Mouse (Mus musculus) heart, postnatal 36 days (tissue): ENCODE results near the gene Calcoco2. TPM values are rescaled to one million over a fixed set of nuclear protein-coding genes. Genes with fewer than 3 reads are reported as not detected.

Experiments
- DNase-seq, 2 experiments: peaks; one replicate each; pipeline ENCODE4 v3.0.0; 2021 to 2022
- intact Hi-C: fragments of 180-260 bp; cut with DNase I; formaldehyde crosslinking; loops from one replicate; pipeline ENCODE4 v1.15.1; 2025
- total RNA-seq, 2 experiments: library from RNA; stranded (reverse); gene quantifications; 2 replicates each; pipeline ENCODE4 v1.2.3; 2021

Calcoco2 gene
- total RNA-seq, 2 experiments from 2014 or later, result not detected

DNA sequence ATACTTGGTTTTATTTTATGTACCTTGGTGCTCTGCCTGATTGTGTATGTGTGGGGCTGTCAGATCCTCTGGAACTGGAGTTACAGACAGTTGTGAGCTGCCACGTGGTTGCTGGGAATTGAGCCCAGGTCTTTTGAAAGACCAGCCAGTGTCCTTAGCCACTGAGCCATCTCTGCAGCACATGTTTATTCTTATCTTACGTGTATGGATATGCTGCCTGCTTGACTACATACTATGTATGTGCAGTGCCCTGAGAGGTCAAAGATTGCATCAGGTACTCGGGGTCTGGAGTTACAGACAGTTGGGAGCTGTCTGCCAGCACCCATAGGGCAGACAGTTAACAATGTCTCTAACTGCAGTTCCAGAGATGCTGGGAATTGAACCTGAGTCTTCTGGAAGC is 29.1 kb downstream of the Calcoco2 start:
- DNase-seq, result no peak
- intact Hi-C loops, result no loop called here

DNA sequence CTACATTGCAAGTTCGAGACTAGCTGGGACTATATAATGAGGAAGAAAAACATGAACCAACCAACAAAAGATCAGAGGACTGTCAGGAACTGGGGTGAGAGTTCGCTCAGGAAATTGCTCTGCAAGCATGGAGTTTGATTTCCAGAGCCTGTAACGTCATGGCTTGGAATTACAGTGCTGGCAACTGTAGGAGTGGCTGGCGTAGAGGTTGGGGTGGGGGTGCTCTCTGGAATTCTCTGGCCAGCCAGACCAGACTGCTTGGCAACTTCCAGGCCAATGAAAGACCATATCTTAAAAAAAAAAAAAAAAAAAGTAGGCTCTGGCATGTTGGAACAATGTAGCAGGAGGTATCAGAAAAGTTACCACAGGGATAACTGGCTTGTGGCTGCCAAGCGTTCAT is 31.0 kb downstream of the Calcoco2 start:
- DNase-seq, result no peak
- intact Hi-C loops, result no loop called here

DNA sequence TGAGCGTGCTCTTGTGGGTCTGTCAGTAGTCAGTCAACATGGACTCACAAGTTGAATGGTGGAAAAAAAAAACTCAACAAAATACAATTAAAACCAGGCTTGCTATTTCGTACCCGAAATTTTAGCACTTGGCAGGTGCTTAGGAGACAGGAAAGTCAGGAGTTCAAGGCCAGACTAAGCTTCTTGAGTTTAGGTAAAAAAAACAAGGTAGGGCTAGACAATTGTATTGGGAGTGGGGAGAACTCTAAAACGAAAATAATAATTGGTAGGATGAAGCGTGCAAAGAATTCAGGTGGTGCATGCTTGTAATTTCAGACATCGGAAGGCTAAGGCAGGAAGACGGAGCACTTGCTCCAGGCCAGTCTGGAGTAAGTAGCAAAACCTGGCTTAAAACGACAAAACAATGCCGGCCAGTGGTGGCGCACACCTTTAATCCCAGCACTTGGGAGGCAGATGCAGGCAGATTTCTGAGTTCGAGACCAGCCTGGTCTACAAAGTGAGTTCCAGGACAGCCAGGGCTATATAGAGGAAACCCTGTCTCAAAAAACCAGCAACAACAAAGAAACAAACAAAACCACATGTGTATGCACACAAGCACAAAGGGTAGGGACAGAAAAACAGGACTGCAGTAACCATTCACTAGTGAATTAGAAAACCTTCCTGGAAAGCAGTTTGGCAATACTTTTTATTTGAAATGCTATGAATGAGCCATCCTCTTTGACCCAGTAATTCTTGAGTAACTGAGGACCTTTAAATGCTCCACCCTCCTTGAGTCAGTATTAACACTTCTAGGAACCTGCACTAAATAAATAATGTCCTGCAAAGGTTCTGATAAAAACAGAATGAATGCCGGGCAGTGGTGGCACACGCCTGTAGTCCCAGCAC is 35.3 kb downstream of the Calcoco2 start:
- intact Hi-C loops, result loop anchor here (5.0 kb wide), 1 partner anchor 44 kb away; the partner anchor contains the start of gene Snf8
- DNase-seq, result no peak

- intact Hi-C loops, result loop anchor here (1.0 to 5.0 kb wide), 2 partner anchors 10 to 43 kb away; partner anchors contain the start of genes Snf8 and Ube2z
- DNase-seq, result peak; percentile 97
Observed at GRCm38 (mm10) chr11:96075509-96076220, 36.1 kb downstream of the Calcoco2 start, which contains the start of gene Atp5g1. Atp5g1 (minus strand) TSS chr11:96075670.

DNA sequence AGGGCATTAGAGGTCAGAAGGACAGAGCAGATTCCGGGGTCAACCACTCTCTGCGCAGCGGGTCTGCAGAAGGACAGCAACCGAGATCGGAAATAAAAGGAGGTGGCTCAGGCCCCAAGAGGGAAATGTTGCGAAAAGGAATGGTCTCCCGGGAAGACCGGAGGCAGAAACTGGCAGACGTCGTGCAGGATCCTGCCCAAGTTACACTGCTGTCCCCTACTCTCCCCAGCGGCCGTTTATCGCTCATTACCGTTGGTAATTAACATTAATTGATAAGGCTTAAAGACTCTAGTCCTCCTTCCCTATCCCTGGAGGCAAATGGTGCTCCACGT is 36.6 kb downstream of the Calcoco2 start:
- DNase-seq, result no peak
- intact Hi-C loops, result loop anchor here (1.0 to 5.0 kb wide), 2 partner anchors 10 to 43 kb away; partner anchors contain the start of genes Snf8 and Ube2z

GRCm38 (mm10) chr11:96074351-96075176 is 37.2 kb downstream of the Calcoco2 start:
- intact Hi-C loops, result loop anchor here (1.0 to 5.0 kb wide), 2 partner anchors 9 to 42 kb away; partner anchors contain the start of genes Snf8 and Ube2z
- DNase-seq, result peak in 1 of 2 experiments; percentile 9

DNA sequence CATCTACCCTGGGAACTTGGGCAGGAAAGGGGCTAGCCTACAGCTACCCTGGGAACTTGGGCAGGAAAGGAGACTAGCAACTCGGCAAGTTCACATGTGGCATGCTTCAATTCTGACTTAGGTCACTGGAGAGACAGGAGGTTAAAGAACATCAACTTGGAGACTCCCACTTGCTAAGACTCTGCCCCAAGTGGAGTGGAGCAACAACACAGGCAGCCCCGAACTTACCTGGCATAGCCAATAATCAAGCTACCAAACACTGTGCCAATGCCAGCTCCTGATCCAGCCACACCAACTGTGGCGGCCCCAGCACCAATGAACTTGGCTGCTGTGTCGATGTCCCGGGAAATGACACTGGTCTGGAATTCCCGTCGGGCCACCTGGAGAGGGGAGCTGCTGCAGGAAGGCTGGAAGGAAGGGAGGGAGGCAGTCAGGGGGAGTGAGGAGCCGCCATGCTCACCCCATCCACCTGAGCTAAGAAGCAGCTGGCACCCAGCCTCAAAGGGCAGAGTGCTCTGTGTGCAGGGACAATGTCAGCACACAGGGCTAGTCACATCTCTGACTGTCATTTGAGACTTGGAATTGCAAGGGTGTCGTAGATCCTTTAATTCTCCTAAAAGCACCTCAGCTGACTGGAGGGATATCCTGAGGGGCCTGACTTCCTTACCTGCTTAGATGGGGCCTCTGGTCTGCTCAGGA is 38.3 kb downstream of the Calcoco2 start:
- intact Hi-C loops, result no loop called here
- peak in 1 of 2 experiments; percentile 16 for DNase-seq

DNA sequence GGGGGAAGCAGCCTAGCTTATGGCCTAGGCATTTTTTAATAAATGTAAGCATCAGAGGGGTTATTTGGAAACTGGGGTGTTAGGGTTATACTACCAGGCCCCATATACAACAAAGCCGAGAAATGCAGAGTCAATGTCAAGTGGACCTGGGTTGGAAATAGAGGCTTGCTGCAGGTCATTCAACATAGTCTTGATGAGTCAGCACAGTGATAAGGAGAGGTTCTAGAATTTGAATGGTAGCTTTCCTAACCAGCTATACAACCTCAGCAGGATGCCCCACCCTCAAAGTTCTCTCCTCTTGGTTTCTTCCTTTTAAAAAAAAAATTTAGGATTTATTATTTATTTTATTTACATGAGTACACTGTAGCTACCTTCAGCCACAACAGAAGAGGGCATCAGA is 40.8 kb downstream of the Calcoco2 start:
- intact Hi-C loops, result no loop called here
- no peak for DNase-seq

GRCm38 (mm10) chr11:96070353-96070752 is 41.4 kb downstream of the Calcoco2 start:
- intact Hi-C loops, result no loop called here
- DNase-seq, result no peak

GRCm38 (mm10) chr11:96068231-96068630 is 43.5 kb downstream of the Calcoco2 start:
- peak; percentile 18 to 25 for DNase-seq
- intact Hi-C loops, result no loop called here

- peak; percentile 98 to 99 for DNase-seq
- intact Hi-C loops, result loop anchor here (1.0 to 2.0 kb wide), 2 partner anchors 10 to 31 kb away; partner anchors contain the start of genes Atp5g1 and Snf8
Observed at GRCm38 (mm10) chr11:96065215-96065911, 46.4 kb downstream of the Calcoco2 start, which contains the start of gene Ube2z. Ube2z (minus strand) TSS chr11:96065388.

GRCm38 (mm10) chr11:96064521-96065214 is 47.1 kb downstream of the Calcoco2 start:
- peak in 1 of 2 experiments; percentile 18 for DNase-seq
- intact Hi-C loops, result loop anchor here (1.0 to 2.0 kb wide), 2 partner anchors 11 to 30 kb away; partner anchors contain the start of genes Atp5g1 and Snf8

- DNase-seq, result no peak
- intact Hi-C loops, result no loop called here
Observed at GRCm38 (mm10) chr11:96058309-96058708, 53.5 kb downstream of the Calcoco2 start.

- intact Hi-C loops, result no loop called here
Observed at GRCm38 (mm10) chr11:96050854-96051253, 60.9 kb downstream of the Calcoco2 start.

GRCm38 (mm10) chr11:96049939-96050338 is 61.8 kb downstream of the Calcoco2 start:
- DNase-seq, result no peak
- intact Hi-C loops, result no loop called here

More at GRCm38 (mm10) chr11:96050854-96051253, 60.9 kb downstream of the Calcoco2 start:
- DNase-seq, result no peak
